Mouse (Mus musculus) embryonic facial prominence, embryonic 11.5 days (tissue): ENCODE measurements around the gene Gjb3. TPM values are rescaled to one million over a fixed set of nuclear protein-coding genes. Genes with fewer than 3 reads are reported as not detected.

Experiments used
- ATAC-seq: fragments of 200-750 bp; cut with Nextera tagmentation; replicated peaks from 2 replicates; pipeline ENCODE4 v1.8.0; 2017; ENCODE audit warnings: low read depth; ENCODE audit not compliant: insufficient number of reproducible peaks, low FRiP score, low TSS enrichment
- DNase-seq: peaks from one replicate; pipeline ENCODE4 v3.0.0-alpha.2; 2015; ENCODE audit warnings: low spot score
- H3K27ac ChIP-seq: fragments of 300-500 bp; sonication (generic); replicated peaks from 2 replicates; pipeline ENCODE4 v1.5.1; 2014; ENCODE audit warnings: mild to moderate bottlenecking, low read depth, low read length, control low read depth
- H3K27me3 ChIP-seq: fragments of 300-500 bp; sonication (generic); 2 replicates; pipeline ENCODE4 v1.6.1; 2014; ENCODE audit warnings: mild to moderate bottlenecking, low read length, moderate library complexity, mixed read lengths; ENCODE audit not compliant: control insufficient read depth, insufficient read depth
- H3K36me3 ChIP-seq: fragments of 300-500 bp; sonication (generic); replicated peaks from 2 replicates; pipeline ENCODE4 v1.6.1; 2014; ENCODE audit warnings: low read depth, mild to moderate bottlenecking, low read length, moderate library complexity, mixed read lengths; ENCODE audit not compliant: control insufficient read depth, insufficient read depth
- H3K4me1 ChIP-seq: fragments of 300-500 bp; sonication (generic); 2 replicates; pipeline ENCODE4 v1.6.1; 2014; ENCODE audit warnings: low read length, mixed read lengths; ENCODE audit not compliant: control insufficient read depth, insufficient read depth
- H3K4me2 ChIP-seq: fragments of 300-500 bp; sonication (generic); 2 replicates; pipeline ENCODE4 v1.6.1; 2014; ENCODE audit warnings: low read depth, mild to moderate bottlenecking, control low read depth, low read length, moderate library complexity
- H3K4me3 ChIP-seq: fragments of 300-500 bp; sonication (generic); 2 replicates; pipeline ENCODE4 v1.5.1; 2014; ENCODE audit warnings: low read depth, low read length, control low read depth
- H3K9ac ChIP-seq: fragments of 300-500 bp; sonication (generic); replicated peaks from 2 replicates; pipeline ENCODE4 v1.6.1; 2014; ENCODE audit warnings: mild to moderate bottlenecking, control low read depth, low read length
- H3K9me3 ChIP-seq: fragments of 300-500 bp; sonication (generic); replicated peaks from 2 replicates; pipeline ENCODE4 v1.6.1; 2016; ENCODE audit warnings: mild to moderate bottlenecking, low read length, inconsistent platforms, mixed read lengths; ENCODE audit not compliant: control insufficient read depth
- WGBS: fragments of 180-500 bp; shearing (Covaris S2); extraction: QIAGEN DNeasy Blood & Tissue Kit; methylation state at CpG from one replicate; pipeline ENCODE4 v1.1.7; 2014; 5-methylcytosine and 5-hydroxymethylcytosine counted together
- polyA plus RNA-seq: library from polyadenylated mRNA; unstranded; fragments of >200 nt; fragmentation: Nextera tagmentation; extraction: Ambion mirVana; gene quantifications from 2 replicates; pipeline ENCODE4 v1.2.1, GENCODE M21; 2014

Gene Gjb3
- 2.7 and 3.8 TPM in 2 replicates for polyA plus RNA-seq

DNA sequence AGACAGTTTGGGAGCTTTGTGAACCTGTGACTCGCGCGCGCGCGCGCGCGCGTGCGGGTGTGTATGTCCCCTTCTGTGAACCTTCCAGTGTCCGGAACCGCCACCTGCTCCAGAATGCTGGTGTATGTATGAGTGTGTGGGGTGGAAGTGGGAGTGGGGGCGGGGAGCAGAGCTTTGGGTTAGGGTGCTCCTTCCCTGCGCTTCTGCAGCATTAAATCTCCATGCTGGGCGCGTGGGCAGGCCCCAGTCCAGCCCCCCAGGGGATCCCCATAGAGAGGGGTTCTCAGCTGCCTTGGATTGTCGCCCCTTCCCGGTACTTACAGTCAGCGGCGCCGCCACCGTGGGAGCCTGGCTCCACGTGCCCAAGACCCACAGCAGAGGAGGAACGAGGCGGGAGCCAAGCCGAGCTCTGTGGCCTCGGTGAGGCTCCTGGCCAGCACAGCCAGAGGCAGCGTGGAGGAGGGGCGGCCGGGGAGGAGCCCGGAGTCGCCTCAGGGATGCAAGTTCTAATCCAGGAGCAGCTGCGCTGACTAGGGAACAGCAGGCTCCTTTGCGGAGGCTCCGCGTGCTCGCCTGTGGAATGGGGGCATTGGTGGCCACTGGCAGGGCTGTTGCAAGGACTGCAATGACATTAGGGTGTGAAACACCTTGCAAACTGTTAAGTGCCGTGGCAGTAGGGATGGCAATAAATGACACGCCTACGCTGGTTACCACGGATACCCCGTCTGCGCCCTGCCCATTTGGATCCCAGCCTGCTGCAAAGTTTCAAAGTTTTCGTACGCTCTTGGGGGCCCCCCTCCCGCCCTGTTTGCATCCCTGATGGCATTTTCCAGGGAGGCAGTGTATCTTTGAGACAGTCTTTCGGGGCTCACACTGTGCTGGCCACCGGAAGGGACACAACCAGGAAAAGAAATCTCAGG lies at the start of gene Gjb3:
Gjb3 (minus strand) TSS at position 664 of the 920 bp plus-strand sequence.
- Histone ChIP-seq H3K27me3 (peaks cover 25% of the 10 kb centered on the region), H3K36me3 (no peaks in the 10 kb centered on the region), H3K4me1 (peaks cover 4% of the 10 kb centered on the region), H3K4me2 (peak within 1 kb of the TSS; percentile 40), H3K9ac (no peak within 1 kb of the TSS; the same call in 1 of the 2 replicates), H3K4me3 (peak within 1 kb of the TSS; percentile 17), H3K9me3 (no peaks in the 10 kb centered on the region), H3K27ac (no peak within 1 kb of the TSS)
- ATAC-seq (no peak), DNase-seq (peak; percentile 37)
- WGBS = 2% methylated on average over 49 of the region's 49 CpGs

DNA sequence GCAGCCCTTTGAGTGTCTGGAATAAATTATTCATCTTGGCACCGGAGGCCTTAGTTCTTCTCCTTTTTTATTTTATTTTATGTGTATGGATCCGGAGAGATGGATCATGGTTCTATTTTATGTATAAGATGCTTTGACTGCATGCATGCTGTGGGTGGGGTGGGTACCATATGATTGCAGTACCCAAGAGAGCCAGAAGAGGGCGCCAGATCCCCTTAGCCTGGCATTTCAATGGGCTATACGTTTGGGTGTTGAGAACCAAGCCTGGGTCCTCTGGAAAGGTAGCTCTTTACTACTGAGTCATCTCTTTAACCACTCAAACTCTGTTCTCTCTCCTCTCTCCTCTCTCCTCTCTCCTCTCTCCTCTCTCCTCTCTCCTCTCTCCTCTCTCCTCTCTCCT lies 46.7 kb upstream of the Gjb3 start:
- Histone ChIP-seq H3K36me3 (no peaks in the 10 kb centered on the region), H3K9ac (no peak overlapping the region), H3K4me1 (no peaks in the 10 kb centered on the region), H3K4me3 (no peak overlapping the region), H3K4me2 (no peak overlapping the region), H3K27ac (no peak overlapping the region), H3K9me3 (no peaks in the 10 kb centered on the region), H3K27me3 (no peaks in the 10 kb centered on the region)
- WGBS = 21% methylated on average over 4 of the region's 4 CpGs
- no peak for ATAC-seq
- peak; percentile 21 for DNase-seq

DNA sequence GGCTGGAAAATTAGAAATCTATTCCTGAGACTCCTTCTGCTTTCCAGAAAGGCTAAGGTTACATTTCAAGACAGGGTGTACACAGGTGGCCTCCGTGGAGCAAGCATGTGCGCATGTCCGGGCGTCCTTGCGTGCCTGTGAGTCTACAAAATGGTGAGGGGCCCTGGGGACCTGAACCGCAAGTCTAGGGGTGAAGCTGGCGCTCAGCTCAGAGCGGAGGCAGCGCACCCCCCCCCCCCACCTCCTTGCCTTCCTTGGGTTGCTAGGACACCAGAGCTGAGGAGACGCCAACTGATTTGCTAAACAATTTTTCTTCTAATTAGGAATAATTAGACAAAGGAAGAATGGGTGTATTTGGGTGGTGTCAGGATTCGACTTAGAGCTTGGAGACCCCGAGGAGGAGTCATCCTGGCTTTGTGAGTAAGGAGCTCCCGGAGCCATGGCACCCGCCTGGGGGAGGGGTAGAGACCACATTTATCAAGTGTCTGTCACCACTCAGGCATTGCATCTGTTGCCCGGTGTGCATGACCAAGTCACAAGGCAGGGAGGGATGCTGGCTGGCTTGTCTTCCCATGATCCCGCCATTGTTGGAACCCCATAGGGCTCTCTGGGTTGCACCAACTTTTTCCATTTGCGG lies 45.0 kb upstream of the Gjb3 start:
- H3K4me2 ChIP-seq = no peak overlapping the region
- H3K4me1 ChIP-seq = no peaks in the 10 kb centered on the region
- ATAC-seq (no peak), DNase-seq (no peak)
- H3K36me3 ChIP-seq = no peaks in the 10 kb centered on the region
- no peak overlapping the region for H3K4me3 ChIP-seq
- H3K27me3 ChIP-seq = no peaks in the 10 kb centered on the region
- no peaks in the 10 kb centered on the region for H3K9me3 ChIP-seq
- no peak overlapping the region for H3K27ac ChIP-seq
- 82% methylated on average over 17 of the region's 17 CpGs for WGBS
- no peak overlapping the region for H3K9ac ChIP-seq

DNA sequence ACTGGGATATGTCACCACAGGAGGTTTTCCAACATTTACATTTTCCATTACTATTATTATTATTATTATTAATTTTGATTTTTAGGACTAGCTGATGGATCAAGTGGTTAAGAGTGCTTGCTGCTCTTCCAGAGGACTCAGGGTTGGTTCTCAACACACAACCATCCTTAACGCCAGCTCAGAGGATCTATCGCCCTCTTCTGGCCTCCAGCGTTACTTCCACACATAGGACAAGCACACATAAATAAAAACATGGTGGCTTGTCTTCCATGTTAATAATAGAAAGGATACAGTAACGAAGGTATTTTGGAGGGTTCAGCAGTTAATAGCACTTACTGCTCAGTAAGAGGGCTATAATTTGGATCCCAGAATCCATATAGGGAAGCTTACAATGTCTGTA lies 44.0 kb upstream of the Gjb3 start:
- Histone ChIP-seq H3K4me2 (no peak overlapping the region), H3K4me3 (no peak overlapping the region), H3K27me3 (no peaks in the 10 kb centered on the region), H3K9me3 (no peaks in the 10 kb centered on the region), H3K4me1 (no peaks in the 10 kb centered on the region), H3K27ac (no peak overlapping the region), H3K36me3 (no peaks in the 10 kb centered on the region), H3K9ac (no peak overlapping the region)
- ATAC-seq (no peak), DNase-seq (no peak)
- WGBS = 87% methylated on average over 4 of the region's 4 CpGs

DNA sequence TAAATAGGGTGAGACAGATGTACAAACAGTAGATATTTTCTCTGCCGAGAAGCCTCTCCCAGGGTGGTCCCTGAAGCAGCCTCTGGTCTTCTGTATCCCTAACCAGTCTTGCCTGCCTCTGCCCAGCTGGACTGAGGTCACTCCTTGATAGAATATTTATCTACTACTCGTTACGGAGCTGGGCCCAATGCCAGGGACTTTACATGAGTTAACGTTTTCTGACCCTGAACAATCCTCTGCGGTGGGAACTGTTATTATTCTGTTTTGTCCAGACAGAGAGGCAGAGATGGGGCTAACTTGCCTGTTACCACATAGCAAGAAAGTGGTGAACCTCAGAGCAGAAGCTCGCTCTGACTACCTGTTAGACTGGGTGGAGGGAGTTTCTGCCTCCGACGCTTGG lies 42.8 kb upstream of the Gjb3 start:
- WGBS = 67% methylated on average over 8 of the region's 8 CpGs
- H3K27ac ChIP-seq = no peak overlapping the region

DNA sequence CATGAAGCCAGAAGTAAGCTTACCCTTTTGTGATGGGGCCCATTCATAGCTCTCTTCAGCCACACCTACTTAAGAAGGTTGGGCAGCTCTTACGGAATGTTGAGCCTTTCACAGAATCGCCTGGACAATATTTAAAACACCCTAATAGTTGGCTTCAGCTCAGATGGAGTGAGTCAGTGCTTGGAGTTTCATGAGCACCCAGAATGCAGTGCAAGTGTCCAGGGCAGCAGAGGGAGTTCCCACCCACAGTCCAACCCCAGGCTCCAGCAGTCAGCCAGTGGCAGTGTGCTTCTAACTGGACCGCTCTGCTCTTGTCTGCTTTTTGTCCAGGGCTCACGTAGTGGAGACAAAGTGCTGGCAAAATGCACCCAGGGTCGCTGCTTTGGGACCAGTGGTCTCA lies 40.9 kb upstream of the Gjb3 start:
- no peaks in the 10 kb centered on the region for H3K36me3 ChIP-seq
- no peak overlapping the region for H3K9ac ChIP-seq
- no peaks in the 10 kb centered on the region for H3K4me1 ChIP-seq
- no peak overlapping the region for H3K27ac ChIP-seq
- DNase-seq = no peak
- ATAC-seq = no peak
- H3K27me3 ChIP-seq = no peaks in the 10 kb centered on the region
- 77% methylated on average over 5 of the region's 5 CpGs for WGBS
- H3K4me3 ChIP-seq = no peak overlapping the region
- no peak overlapping the region for H3K4me2 ChIP-seq
- H3K9me3 ChIP-seq = no peaks in the 10 kb centered on the region

More for the DNA sequence above, 42.8 kb upstream of the Gjb3 start:
- H3K36me3 ChIP-seq = no peaks in the 10 kb centered on the region
- ATAC-seq (no peak), DNase-seq (no peak)
- no peaks in the 10 kb centered on the region for H3K4me1 ChIP-seq
- H3K9me3 ChIP-seq = no peaks in the 10 kb centered on the region
- no peak overlapping the region for H3K4me3 ChIP-seq
- H3K9ac ChIP-seq = no peak overlapping the region
- no peak overlapping the region for H3K4me2 ChIP-seq
- no peaks in the 10 kb centered on the region for H3K27me3 ChIP-seq

DNA sequence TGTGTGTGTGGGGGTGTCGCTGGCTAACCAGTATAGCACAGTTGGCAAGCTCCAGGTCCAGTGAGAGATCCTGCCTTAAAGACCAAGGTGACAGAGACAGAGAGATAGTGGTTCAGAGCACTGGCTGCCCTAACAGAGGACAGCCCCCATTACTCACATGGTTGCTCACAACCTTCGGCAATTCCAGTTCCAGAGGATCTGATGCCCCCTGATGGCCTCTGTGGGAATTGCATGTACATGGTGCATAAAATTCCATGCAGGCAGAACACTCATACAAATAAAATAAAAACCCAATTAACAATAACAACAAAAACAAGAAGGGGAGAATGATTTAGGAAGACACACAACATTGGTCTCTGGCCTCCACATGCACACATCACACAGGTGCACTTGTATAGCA lies 39.8 kb upstream of the Gjb3 start:
- H3K27ac ChIP-seq = no peak overlapping the region
- no peaks in the 10 kb centered on the region for H3K36me3 ChIP-seq
- no peak overlapping the region for H3K4me2 ChIP-seq
- DNase-seq (peak; percentile 61), ATAC-seq (no peak)
- no peaks in the 10 kb centered on the region for H3K9me3 ChIP-seq
- H3K9ac ChIP-seq = no peak overlapping the region
- WGBS = 43% methylated on average over 2 of the region's 2 CpGs
- no peaks in the 10 kb centered on the region for H3K4me1 ChIP-seq
- no peaks in the 10 kb centered on the region for H3K27me3 ChIP-seq
- H3K4me3 ChIP-seq = no peak overlapping the region

DNA sequence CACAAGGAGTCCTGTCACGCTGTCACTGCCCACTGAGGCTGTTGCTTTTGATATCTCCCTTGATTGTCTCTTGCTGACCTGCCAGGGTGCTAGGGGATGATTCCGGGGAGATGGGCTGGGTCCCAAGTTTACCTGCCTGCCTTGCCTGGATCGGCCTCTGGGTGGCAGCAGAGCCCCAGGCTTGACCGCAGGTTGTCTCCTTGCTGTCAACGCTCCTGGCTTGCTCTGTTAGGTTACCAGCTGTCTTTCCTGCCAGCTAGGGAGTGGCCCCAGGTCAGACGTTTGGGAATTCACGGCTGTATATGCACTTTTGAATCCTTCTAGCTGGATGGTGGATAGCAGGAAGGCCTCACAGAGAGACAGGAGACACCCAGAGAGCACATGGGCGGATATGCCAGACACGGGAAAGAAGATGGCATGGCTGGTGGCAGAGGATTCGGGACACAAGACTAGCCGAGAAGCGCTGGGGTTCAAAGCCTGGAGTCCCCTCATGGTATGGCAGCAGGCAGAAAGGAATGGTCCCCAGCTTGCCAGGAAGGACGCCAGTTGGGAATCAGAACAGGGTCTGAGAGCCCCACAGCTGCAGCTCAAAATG lies 37.8 kb upstream of the Gjb3 start:
- Histone ChIP-seq H3K36me3 (no peaks in the 10 kb centered on the region), H3K4me2 (no peak overlapping the region), H3K4me3 (no peak overlapping the region), H3K9me3 (no peaks in the 10 kb centered on the region), H3K9ac (no peak overlapping the region), H3K27ac (no peak overlapping the region), H3K27me3 (no peaks in the 10 kb centered on the region), H3K4me1 (no peaks in the 10 kb centered on the region)
- WGBS = 31% methylated on average over 13 of the region's 13 CpGs
- no peak for ATAC-seq
- DNase-seq = peak; percentile 75
